Mouse (Mus musculus) inflammation-experienced regulatory T-cells, adult 6 months (primary cell): ENCODE measurements around the gene Selenbp1. TPM values are rescaled to one million over a fixed set of nuclear protein-coding genes. Genes with fewer than 3 reads are reported as not detected.
"Not testable (repeated sequence)": the region's sequence is repeated elsewhere in the genome, so short reads cannot be mapped to it uniquely, and the experiment has no call there.

ENCODE experiments used
- ATAC-seq: one replicate; pipeline ENCODE4 v1.8.0; 2017
- polyA plus RNA-seq, 3 experiments: library from polyadenylated mRNA; unstranded; fragments of 100-300 nt; shearing (Covaris generic); gene quantifications; one replicate each; pipeline ENCODE4 v1.2.1; 2017

Gene Selenbp1
- polyA plus RNA-seq, 3 experiments from 2014 or later, result 0.36 to 2.2 (median 1.5) TPM

DNA sequence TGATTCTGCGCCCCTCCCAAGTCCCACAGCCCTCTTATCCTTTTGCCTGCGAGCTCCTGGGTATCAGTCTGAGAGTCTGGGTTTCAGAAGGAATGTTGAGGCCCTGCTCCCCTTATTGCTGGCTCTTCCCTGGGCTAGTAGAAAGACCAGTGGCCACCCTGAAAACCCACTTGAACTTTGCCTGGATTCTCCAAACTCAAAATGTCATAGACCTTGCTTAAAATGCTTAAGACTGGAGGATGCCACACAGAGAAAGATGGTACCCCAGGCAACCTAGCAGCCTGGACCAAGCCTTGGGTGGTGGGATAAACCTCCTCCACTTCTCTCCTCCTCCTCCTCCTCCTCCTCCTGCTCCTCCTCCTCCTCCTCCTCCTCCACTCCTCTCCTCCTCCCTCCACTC is 748 bp downstream of the Selenbp1 start:
- ATAC-seq, result not testable (repeated sequence)

DNA sequence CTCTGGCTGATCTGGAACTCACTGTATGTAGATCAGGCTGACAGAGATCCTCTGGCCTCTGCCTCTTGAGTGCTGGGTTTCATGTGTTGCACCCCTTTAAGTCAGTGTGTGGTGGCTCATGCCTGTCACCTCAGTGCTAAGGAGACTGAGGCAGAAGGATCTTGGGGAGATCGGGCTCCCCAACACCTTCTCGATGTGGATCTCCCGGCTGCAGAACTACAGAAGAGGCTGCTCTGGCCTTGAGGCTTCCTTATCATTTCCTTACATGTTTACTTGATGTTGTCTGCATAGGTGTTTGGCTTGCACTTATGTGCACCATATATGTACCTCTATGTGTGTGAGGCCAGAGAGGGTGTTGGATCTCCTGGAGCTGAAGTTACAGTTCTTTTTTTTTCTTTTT is 1.7 kb downstream of the Selenbp1 start:
- not testable (repeated sequence) for ATAC-seq

DNA sequence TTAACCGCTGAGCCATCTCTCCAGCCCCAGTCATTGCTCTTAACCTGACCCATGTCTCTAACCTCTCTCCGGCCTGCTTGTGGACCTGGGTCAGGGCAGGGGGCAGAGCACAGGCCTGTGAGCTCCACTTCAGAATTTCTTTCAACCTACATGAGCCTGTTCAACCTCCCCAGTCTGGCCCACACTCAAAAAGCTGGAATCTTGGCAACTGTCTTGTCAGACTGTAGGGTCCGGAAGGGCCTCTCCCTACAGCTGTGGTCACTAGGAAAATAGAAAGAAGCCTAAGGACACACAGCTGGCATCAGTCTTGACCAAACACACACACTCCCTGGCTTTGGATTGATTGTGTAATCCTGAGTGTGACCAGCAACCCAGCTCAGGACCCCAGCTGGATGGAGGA is 2.5 kb downstream of the Selenbp1 start:
- not testable (repeated sequence) for ATAC-seq

DNA sequence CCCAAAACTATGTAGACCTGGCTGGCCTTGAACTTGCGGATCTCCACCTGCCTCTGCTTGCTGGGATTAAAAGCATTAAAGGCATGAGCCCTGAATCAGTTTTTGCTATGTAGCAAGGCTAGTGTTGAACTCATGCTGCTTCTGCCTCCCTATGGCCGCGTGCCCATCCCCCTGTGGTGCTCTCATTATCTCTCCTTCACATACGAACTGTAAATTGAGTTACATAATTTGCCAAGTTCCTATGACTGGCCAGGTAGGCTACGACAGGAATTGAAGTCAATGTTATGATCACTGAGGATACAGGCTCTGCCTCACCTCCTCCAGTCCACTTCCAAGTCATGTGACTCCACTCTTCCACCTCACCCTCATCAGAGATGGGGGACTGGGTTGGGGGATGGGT is 3.3 kb downstream of the Selenbp1 start:
- not testable (repeated sequence) for ATAC-seq

DNA sequence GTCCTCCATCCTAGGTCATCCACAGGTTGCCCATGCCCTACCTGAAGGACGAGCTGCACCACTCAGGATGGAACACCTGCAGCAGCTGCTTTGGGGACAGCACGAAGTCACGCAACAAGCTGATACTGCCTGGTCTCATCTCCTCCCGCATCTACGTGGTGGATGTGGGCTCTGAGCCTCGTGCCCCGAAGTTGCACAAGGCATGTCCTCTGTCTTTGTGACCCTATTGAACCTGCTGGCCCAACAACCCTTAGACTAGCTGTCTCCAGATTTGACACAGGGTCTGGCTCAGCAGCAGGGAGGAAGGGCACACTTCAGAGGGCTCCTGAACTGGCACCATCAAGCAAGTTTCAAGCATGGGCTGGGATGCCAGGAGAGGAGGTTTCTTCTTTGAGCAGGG is 4.3 kb downstream of the Selenbp1 start:
- ATAC-seq, result not testable (repeated sequence)

DNA sequence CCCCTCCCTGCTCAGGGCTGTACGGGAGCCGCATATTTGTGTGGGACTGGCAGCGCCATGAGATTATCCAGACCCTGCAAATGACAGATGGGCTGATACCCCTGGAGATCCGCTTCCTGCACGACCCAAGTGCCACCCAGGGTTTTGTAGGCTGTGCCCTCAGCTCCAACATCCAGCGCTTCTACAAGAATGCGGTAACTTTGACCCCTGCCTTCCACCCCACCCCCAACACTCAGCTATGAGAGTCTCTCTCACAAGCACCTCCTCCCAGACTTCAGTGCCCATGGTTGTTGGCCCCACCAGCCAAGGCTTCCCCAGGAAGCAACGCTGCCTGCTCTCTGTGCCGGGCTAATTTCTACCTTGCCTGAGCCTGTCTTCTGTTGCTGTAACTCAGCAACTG is 7.2 kb downstream of the Selenbp1 start:
- ATAC-seq, result not testable (repeated sequence)

DNA sequence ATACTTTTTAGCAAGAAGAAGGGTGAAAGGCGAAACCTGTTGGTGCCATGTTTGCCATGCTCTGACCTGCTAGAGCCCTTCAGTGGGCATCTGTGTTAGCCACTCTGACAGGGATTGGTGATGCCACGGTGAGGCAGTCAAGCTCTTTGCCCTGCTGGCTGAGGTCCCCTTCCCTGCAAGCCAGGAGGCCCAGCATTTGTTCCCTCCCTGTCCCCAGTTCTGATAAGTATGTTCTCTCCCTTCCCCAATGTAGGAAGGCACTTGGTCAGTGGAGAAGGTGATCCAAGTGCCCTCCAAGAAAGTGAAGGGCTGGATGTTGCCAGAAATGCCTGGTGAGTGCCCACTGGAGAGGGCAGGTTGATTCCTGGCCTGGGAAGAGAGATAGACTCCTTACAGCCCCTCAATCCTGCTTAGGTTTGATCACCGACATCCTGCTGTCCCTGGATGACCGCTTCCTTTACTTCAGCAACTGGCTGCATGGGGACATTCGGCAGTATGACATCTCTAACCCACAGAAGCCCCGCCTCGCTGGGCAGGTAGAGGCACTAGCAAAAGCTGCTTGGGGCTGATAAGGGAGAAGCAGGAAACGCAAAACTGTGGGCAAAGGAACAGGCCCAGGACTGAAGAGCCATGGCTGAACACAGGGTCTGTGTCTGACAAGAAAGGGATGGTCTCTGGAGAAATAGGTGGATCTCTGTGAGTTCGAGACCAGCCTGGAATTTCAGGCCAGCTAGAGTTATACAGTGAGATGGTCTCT is 9.5 kb downstream of the Selenbp1 start:
- not testable (repeated sequence) for ATAC-seq

DNA sequence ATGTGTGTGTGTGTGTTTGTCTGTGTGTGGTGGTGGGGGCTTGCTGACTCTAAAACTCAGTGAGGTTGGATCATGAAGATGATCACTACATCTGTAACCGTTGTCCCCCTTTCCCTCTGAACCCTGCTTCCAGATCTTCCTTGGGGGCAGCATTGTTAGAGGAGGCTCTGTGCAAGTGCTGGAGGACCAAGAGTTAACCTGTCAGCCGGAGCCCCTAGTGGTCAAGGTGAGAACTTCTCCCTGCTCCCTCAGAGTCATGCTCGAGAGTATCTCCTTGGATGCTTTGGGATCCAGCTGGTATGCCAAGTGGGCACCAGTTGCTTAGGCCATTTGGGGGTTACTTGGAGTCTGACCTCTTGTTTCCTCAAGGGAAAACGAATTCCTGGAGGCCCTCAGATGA is 10.8 kb downstream of the Selenbp1 start:
- ATAC-seq, result peak; percentile 54

DNA sequence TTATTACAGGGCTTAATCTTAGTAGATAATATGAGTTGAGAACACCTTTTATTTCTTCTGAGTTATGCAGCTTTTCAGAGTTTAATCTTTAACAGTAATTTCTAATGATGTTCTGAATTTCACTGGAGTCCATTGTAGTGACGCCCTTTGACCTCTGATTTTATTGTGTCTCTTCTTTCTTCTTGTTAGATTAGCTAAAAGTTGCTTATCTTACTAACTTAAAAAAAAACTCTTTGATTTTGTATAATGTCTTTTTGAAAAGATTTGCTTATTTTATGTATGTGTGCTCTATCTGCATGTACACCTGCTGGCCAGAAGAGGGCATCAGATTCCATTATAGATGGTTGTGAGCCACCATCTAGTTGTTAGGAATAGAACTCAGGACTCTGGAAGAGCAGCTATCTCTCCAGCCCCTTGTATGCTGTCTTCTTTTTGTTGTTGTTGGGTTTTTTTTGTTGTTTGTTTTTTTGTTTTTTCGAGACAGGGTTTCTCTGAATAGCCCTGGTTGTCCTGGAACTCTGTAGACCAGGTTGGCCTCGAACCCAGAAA is 15.3 kb downstream of the Selenbp1 start:
- peak; percentile 46 for ATAC-seq

DNA sequence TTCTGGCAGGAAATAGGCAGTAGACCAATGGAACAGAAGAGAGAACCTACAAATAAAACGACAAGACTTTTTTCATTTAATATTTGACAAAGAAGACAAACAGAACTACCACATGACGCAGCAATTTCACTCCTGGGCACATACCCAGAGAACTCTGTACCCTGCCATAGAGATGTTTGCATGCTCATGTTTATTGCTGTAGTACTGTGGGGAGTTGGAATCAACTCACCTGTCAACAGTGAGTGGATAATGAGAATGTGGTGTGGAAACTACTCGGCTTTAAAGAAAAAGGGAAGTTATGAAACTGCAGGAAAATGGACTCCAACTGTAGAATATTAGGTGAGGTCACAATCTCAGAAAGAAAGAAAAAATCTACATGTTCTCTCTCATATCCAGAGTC is 16.8 kb downstream of the Selenbp1 start:
- ATAC-seq, result no peak

DNA sequence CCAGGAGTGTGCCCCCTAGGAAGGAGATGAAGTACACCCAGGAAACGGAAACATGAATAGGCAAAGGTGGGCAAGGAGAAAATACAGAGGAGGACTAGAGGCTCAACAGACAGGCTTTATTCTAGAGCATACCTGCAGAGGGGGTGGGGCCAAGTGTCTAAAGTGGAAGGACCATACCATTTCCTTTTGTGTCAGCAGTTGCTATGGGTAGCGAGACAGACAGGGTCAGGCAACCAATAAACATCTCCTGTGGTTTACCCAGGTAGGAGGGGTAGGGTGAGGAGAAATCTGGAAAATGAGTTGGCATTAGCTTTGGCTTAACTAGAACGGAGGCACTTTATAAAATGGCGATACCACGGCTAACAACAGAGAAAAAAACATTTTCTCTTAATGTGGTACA is 19.9 kb downstream of the Selenbp1 start:
- ATAC-seq, result peak; percentile 33

DNA sequence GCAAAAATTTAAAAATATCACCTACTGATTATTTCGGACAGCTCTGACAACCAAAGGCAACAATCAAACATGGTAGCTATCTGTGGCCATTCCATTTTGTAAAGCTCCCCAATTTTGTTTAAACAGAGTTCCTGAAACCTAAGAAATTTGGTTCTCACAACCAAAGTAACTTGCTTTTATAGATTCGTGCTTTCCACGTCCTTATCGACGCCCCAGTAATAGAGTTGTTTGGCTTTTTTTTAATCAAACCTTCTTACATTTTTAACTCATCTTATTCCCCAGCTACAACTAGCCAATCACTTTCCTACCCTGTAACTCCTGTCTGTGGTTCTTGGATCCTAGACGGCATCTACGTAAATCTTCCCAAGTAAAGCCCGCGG is 20.5 kb downstream of the Selenbp1 start:
- ATAC-seq, result no peak

DNA sequence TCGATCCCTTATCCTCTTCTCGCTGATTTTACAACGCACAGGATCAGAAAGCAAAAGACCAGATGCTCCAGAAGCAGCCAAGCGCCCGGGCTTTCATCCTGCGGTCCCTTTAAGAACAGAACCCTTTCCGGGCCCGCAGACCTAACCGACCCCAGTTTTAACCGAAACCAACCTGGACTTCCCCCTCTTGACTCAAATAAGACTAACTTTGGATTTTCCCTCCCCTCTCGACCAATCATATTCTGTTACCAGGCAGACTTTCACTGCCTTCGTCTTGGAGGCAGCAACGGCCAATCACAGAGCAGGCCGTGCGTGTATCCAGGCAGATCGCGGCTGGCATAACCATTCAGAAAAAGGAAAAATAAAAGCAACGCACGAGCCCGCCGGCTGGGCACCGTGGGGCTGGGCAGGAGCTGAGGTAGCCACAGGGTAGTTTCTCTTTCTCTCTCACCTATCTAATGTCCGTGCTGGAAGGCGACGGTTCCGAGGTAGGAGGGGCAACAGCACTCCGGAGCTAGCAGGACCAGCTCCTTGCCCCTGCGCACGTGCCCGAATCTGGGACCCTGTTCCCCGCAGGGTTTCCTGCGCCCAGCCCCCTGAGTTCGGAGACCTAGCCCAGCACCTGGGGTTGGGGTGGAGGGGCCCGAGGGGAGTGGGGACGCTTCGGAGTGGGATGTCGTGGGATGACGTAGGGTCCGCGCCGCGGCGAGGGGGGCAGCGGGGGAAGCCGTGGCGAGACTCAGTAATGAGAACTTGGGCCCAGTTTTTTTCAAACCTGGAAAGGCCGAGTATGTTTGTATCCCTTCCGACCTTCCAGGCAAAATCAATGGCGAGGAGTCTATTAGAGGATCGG is 21.1 kb downstream of the Selenbp1 start, which contains the start of gene Rfx5:
Gene Rfx5 (plus strand): TSS at position 312 of the 853 bp plus-strand sequence.
- peak; percentile 96 for ATAC-seq

DNA sequence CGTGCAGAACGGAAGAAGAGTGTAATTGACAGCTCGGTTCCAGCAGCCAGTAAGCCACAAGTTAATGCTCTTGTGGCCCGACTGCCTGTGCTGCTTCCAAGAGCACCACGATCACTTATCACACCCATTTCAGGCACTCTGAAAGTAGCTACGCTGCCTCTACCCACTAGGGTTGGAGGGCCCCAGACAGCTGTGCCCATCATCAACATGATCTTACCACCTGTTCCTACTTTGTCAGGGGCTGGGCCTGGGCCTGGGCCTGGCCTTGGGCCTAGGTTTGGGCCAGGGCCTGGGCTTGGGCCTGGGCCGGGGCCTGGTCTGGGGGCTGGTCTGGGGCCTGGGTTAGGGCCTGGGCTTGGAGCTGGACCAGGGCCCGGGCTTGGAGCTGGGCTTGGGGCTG is 25.4 kb downstream of the Selenbp1 start:
- ATAC-seq, result no peak

DNA sequence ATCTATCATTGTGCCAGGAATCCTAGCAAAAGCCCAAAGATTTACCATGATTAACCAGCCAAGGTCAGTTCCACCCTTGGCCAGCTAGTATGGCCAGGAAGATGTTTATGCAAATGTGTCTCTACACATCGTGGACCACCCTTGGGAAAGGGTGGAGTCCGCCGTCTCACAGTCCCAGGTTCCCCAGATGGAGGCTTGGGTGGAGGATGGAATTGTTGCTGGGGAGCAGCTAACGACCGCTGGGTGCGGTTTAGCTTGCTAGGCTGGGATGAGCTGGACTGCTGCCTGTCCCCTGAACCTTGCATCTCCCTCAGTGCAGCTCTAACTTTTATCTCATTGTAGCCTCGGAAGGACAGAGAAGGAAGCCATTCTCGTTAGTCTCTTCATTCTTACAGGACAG is 27.0 kb downstream of the Selenbp1 start:
- no peak for ATAC-seq

DNA sequence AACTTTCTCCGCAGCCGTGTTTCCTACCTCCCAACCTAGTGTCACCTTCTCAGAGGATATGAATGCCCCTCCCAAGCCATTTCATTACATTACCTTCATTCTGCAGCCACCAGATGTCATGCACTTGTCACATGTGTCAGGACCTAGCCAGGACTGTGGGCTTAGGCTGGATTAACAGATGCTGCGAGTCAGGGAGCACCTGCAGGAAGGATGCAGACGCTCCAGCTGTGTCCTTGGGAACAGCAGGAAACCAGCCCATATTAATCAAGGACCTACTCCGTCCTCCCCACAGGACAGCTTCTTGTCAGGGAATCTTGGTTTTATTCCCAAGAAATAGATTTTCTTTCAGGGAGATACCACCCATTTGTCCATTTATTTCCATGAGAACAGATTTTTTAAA is 27.5 kb downstream of the Selenbp1 start:
- ATAC-seq, result no peak

DNA sequence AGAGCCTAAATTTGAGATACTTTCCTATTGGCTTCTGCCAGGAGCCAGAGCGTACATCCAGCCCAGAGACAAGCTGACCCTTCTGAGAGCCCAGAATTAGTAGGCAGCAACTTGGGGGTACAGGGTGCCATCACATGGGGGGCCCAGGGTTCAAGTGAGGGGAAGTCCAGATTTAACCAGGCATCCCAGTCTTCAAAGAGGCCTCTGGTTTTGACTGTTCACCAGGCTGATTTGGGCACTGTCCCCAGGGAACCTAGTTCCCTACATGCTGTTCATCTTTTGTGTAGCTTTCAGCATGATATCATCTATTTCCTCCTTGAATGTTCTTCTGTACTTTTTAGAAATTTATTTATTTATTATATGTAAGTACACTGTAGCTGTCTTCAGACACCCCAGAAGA is 32.1 kb downstream of the Selenbp1 start:
- no peak for ATAC-seq

DNA sequence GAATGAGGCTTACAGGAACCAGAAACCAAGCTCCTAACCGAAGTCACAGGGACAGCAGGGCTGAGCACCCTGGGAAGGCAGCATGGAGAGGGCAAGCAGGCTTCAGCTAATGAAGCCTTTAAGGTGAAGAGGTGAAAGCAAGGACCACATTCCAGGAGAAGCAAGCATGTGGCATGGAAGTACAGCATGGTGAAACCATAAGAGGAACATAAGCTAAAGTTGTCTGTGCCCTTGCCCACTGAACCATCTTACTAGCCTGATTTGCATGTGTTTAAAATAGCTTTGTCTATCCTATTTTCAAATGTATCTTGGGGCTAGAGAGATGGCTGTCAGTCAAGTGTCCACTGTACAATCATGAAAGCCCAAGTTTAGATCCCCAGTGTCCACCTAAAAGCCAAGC is 33.0 kb downstream of the Selenbp1 start:
- no peak for ATAC-seq

DNA sequence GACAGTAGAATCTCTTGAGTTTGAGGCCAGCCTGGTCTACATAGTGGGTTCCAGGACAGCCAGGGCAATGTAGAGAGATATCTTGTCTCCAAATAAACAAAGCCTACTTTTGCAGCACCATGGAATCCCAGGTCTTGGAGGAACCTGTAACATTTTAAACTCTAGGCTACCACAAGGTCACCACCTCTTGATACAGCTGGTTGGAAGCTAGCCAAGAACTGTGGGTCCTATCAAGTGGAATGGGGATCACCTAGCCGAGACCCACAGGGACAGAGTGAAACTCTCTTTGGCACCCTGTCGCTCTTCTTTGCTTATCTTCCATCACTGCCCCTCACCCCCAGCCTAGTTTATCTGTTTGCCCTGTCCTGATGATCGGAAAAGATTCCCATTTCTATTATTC is 39.7 kb downstream of the Selenbp1 start:
- no peak for ATAC-seq

DNA sequence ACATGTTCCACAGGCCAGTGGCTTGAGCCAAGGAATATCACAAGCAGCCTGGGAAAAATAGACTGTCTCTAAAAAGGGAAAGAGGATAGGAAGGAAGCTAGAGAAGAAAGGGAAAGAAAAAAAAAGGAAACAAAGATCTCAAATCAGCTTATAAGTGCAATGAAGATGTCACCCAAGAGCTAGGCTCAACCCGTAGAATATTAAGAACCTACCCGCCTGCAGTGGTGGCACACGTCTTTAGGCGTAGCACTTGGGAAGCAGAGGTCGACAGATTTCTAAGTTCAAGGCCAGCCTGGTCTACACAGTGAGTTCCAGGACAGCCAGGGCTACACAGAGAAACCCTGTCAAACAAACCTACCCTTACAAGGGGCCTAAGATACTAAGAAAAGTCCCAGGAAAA is 40.8 kb downstream of the Selenbp1 start:
- no peak for ATAC-seq

DNA sequence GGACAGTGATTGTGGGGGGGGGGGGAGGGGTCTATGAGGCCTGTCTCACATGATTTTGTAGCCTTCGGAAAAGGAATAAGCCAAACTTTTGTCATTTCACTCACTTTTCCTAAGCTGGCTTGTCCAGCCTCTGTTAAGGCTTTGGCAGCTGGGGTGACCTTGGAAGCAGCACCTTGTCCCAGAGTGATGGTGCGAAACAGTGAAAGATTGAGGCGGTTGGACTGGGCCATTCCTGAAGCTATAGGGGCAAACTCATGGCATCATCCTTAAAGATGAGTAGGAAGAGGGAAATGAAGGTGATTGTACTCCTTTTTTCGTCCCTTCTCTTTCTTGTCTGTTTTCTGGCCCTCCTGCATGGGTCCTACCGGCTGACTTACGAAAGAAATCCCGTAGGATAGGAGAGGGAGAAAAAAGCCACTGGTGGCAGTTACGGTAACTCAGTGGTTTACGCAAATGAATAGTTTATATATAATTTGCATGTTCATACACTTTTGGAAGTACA is 41.2 kb downstream of the Selenbp1 start:
- ATAC-seq, result peak; percentile 11

DNA sequence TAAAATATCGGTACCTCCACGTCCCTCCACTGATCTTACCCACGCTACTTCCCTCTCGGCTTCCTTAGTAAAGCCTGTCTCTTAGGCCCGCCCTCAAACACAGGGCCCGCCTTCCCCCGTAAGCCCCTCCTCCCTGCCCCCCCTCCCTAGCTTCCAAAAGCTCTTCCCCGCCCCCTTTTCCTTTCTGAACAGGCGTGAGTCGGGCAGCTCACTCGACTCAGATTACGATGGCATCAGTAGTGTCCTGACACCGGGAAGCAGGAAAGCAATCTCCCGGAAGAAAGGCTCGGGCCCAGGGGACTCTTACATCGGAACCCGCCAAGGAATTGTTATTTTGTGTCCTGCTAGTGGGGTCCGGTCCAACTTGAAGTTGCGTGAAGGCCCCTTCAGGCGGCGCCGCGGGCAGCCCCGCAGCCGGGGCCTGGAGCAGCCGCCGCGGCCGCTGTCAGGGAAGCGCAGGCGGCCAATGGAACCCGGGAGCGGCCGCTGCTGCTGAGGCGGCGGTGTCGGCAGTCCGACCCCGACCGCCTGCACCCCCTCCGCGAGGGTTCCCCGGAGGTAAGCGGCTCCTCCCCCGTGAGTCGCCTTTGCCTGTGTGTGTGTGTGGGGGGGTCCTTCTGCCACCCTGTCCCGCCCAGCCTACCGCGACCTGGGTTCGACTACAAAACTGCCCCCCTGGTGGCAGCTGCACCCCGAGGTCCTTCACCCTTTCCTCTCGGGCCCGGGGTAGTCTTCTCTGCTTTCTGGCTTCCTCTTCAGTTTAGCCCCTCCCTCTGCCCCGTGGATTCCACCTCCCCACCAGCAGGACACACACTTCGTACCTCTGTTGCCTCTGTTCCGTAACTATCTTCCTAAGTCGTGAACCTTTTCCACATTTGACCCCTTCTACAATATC is 41.9 kb downstream of the Selenbp1 start, which contains the start of gene Pi4kb:
Gene Pi4kb (plus strand): TSS at position 204 of the 895 bp plus-strand sequence.
- peak; percentile 84 for ATAC-seq
